In genomic region chr14:33210806-33211205, GRCm38 (mm10) we compare ENCODE assay signal across 24 mouse cellular contexts. TPM values are rescaled to one million over a fixed set of nuclear protein-coding genes. Genes with fewer than 3 reads are reported as not detected.
DNase-seq lines count a peak whose midpoint lies in the region; ATAC-seq lines count a peak whose summit lies in the region.
"Had no signal": no experiment of that assay in that cellular context is flagged by ENCODE, and none has a peak within 500 bp of the region (broad histone marks: within the 10 kb centered on the region; RNA-seq: fewer than 3 reads in every experiment).

No protein-coding gene starts in this region.

- H3K9ac ChIP-seq in embryonic facial prominence, embryonic 14.5 days (ENCODE audit: low read depth, low read length) = no peak overlapping the region
- H3K9ac ChIP-seq: embryonic facial prominence, embryonic 13.5 days; forebrain, embryonic 12.5 days; forebrain, embryonic 15.5 days; forebrain, postnatal 0 days had no signal

- 55% methylated on average over 8 of the region's 8 CpGs for WGBS in embryonic facial prominence, embryonic 14.5 days
- 85% methylated on average over 8 of the region's 8 CpGs for WGBS in embryonic facial prominence, embryonic 10.5 days

- H3K27me3 ChIP-seq in embryonic facial prominence, embryonic 14.5 days (replicated peaks; ENCODE audit: control insufficient read depth, insufficient read depth, low read length) = peaks cover 6% of the 10 kb centered on the region; the same call in 1 of the 2 replicates
- H3K27me3 ChIP-seq in embryonic facial prominence, embryonic 10.5 days (replicated peaks; ENCODE audit: low read depth, poor library complexity, severe bottlenecking) = peaks cover 27% of the 10 kb centered on the region

- 0 out of 2 replicates have a peak overlapping the region, but pooled peaks have one; percentile 28 for H3K27ac ChIP-seq in embryonic facial prominence, embryonic 14.5 days (replicated peaks; ENCODE audit: low read depth, low read length)
- no peak overlapping the region for H3K27ac ChIP-seq in embryonic facial prominence, embryonic 10.5 days (replicated peaks)
- H3K27ac ChIP-seq: embryonic facial prominence, embryonic 13.5 days; forebrain, embryonic 12.5 days; forebrain, embryonic 15.5 days had no signal

- peak; percentile 83 for DNase-seq in embryonic facial prominence, embryonic 14.5 days (ENCODE audit: low spot score)
- DNase-seq in embryonic facial prominence, embryonic 10.5 days (ENCODE audit: low spot score) = no peak
- DNase-seq in heart, adult 11 months = peak; percentile 36
- no peak for DNase-seq in heart, adult 9 months (ENCODE audit: low spot score in 2 of 2)
- DNase-seq in testis, postnatal 10 days (ENCODE audit: low spot score) = peak; percentile 5
- DNase-seq in testis, postnatal 14 days (ENCODE audit: low spot score) = no peak
- DNase-seq in spleen, postnatal 14 days (ENCODE audit: low spot score in 2 of 2) = no peak
- DNase-seq: adrenal gland, adult 8-10 months; adrenal gland, postnatal 14 days; adrenal gland, postnatal 36 days; B cell, adult 2 months; cerebellum, adult 11-12 months; cerebellum, adult 2 months; cerebellum, adult 9-10 months; cerebellum, postnatal 10 days; cerebellum, postnatal 25 days; forebrain, postnatal 0 days had no signal

- H3K36me3 ChIP-seq in embryonic facial prominence, embryonic 14.5 days (ENCODE audit: control insufficient read depth, insufficient read depth, low read length) = no peaks in the 10 kb centered on the region
- no peaks in the 10 kb centered on the region for H3K36me3 ChIP-seq in embryonic facial prominence, embryonic 10.5 days (replicated peaks)
- H3K36me3 ChIP-seq: embryonic facial prominence, embryonic 13.5 days; forebrain, embryonic 12.5 days; forebrain, embryonic 15.5 days; G1E had no signal

- H3K4me2 ChIP-seq in embryonic facial prominence, embryonic 14.5 days (ENCODE audit: low read depth, low read length) = no peak overlapping the region
- H3K4me2 ChIP-seq: embryonic facial prominence, embryonic 13.5 days; forebrain, embryonic 12.5 days; forebrain, embryonic 15.5 days had no signal

- peak; percentile 58; the same call in 1 of the 2 replicates for ATAC-seq in embryonic facial prominence, embryonic 14.5 days (ENCODE audit: low read depth)
- ATAC-seq: activated CD4-positive, CD25-positive, alpha-beta regulatory T cell, adult 4 months; CD4-positive, CD25-positive, alpha-beta regulatory T cell, adult 4 months; forebrain, embryonic 15.5 days; forebrain, postnatal 0 days; Patski had no signal

- H3K9me3 ChIP-seq in embryonic facial prominence, embryonic 14.5 days (ENCODE audit: control insufficient read depth, low read length) = no peaks in the 10 kb centered on the region
- H3K9me3 ChIP-seq in embryonic facial prominence, embryonic 10.5 days = no peaks in the 10 kb centered on the region
- H3K9me3 ChIP-seq: embryonic facial prominence, embryonic 13.5 days; forebrain, embryonic 12.5 days; forebrain, embryonic 15.5 days had no signal

- no peak overlapping the region for H3K4me3 ChIP-seq in embryonic facial prominence, embryonic 14.5 days (ENCODE audit: low read depth, low read length)
- no peak overlapping the region for H3K4me3 ChIP-seq in embryonic facial prominence, embryonic 10.5 days
- H3K4me3 ChIP-seq: embryonic facial prominence, embryonic 13.5 days; forebrain, embryonic 12.5 days; forebrain, embryonic 15.5 days had no signal

- H3K4me1 ChIP-seq in embryonic facial prominence, embryonic 14.5 days (ENCODE audit: control insufficient read depth, insufficient read depth, low read length) = no peaks in the 10 kb centered on the region
- H3K4me1 ChIP-seq in embryonic facial prominence, embryonic 10.5 days = peaks cover 12% of the 10 kb centered on the region

RNA-seq across cellular contexts. Expression of gene Arhgap22, which starts 3.0 kb away (rescaled TPM):
- polyA plus RNA-seq in embryonic facial prominence, embryonic 14.5 days (2014; fragmentation: Nextera tagmentation; extraction: Ambion mirVana) = 2.9 and 5.8 TPM in 2 replicates
- polyA plus RNA-seq in embryonic facial prominence, embryonic 10.5 days (2016; fragmentation: Nextera tagmentation; extraction: Ambion mirVana) = 3.8 and 4.9 TPM in 2 replicates
- polyA plus RNA-seq: CD4-positive, CD25-positive, alpha-beta regulatory T cell, adult 4 months; G1E had no signal

RNA-seq across cellular contexts. Expression of gene Wdfy4, which starts 25.5 kb away (rescaled TPM):
- 0.38 and 1.5 TPM in 2 replicates for polyA plus RNA-seq in embryonic facial prominence, embryonic 14.5 days (2014; fragmentation: Nextera tagmentation; extraction: Ambion mirVana)
- 0.08 and 0.17 TPM in 2 replicates for polyA plus RNA-seq in embryonic facial prominence, embryonic 10.5 days (2016; fragmentation: Nextera tagmentation; extraction: Ambion mirVana)
- polyA plus RNA-seq: Patski had no signal

Comparison
In these comparisons a context has a peak if more than half of its experiments do, and no peak if none do; other contexts are left out.
1. DNase-seq: peak in embryonic facial prominence, embryonic 14.5 days (single experiment), heart, adult 11 months (single experiment) and testis, postnatal 10 days (single experiment); none in embryonic facial prominence, embryonic 10.5 days (single experiment), heart, adult 9 months (0 of 2), testis, postnatal 14 days (single experiment) and spleen, postnatal 14 days (0 of 2).